Mouse (Mus musculus) liver, postnatal 0 days (tissue): ENCODE data around the gene Nrn1l.

ENCODE experiments used
- CTCF ChIP-seq: sonication (generic); IDR thresholded peaks from 2 replicates; pipeline ENCODE4 v1.5.1; 2016; ENCODE audit warnings: antibody characterized with exemption, low read depth
- EP300 ChIP-seq: IDR thresholded peaks from 2 replicates; pipeline ENCODE4 v1.6.1; 2016; ENCODE audit warnings: antibody characterized with exemption, low read depth, mild to moderate bottlenecking

- TF ChIP-seq EP300: no peak
- TF ChIP-seq CTCF: no peak
These were observed 34.9 kb upstream of the Nrn1l start for GRCm38 (mm10) chr8:105858495-105858894.
